Mouse (Mus musculus) ES-E14 (cell line): ENCODE results near the gene Exog.

ENCODE experiments used
- CHD2 ChIP-seq: IDR thresholded peaks from 2 replicates; pipeline ENCODE4 v1.6.1; 2014; ENCODE audit warnings: mild to moderate bottlenecking, low read depth, low read length, inconsistent platforms
- HCFC1 ChIP-seq: IDR thresholded peaks from 2 replicates; pipeline ENCODE4 v1.6.1; 2012; ENCODE audit warnings: low read length, inconsistent platforms, borderline replicate concordance; ENCODE audit not compliant: insufficient read depth
- MAFK ChIP-seq: IDR thresholded peaks from 2 replicates; pipeline ENCODE4 v1.6.1; 2014; ENCODE audit warnings: mild to moderate bottlenecking, low read depth, low read length, inconsistent platforms; ENCODE audit not compliant: insufficient read depth

GRCm38 (mm10) chr9:119401801-119402214 lies 42.9 kb upstream of the Exog start, which contains the start of gene Acvr2b:
- TF ChIP-seq MAFK (no peak), CHD2 (no peak), HCFC1 (no peak)
